Mouse (Mus musculus) liver, adult 2 months (tissue): ENCODE data around the gene 1700009N14Rik. TPM values are rescaled to one million over a fixed set of nuclear protein-coding genes. Genes with fewer than 3 reads are reported as not detected.

ENCODE experiments used
- DNase-seq: peaks from one replicate; pipeline ENCODE4 v3.0.0-alpha.2; 2011; ENCODE audit warnings: low read depth, low spot score; ENCODE audit errors: extremely low read depth
- H3K27ac ChIP-seq: fragments of 200-500 bp; replicated peaks from 2 replicates; pipeline ENCODE4 v1.5.1; 2012; ENCODE audit warnings: low read depth, mild to moderate bottlenecking, control low read depth, inconsistent platforms, low read length; ENCODE audit not compliant: insufficient read depth
- H3K27me3 ChIP-seq: fragments of 200-500 bp; 2 replicates; pipeline ENCODE4 v1.6.1; 2012; ENCODE audit warnings: mild to moderate bottlenecking, moderate library complexity, low read length, inconsistent platforms; ENCODE audit not compliant: control insufficient read depth, insufficient read depth
- H3K36me3 ChIP-seq: fragments of 200-500 bp; 2 replicates; pipeline ENCODE4 v1.6.1; 2012; ENCODE audit warnings: low read length, inconsistent platforms; ENCODE audit not compliant: control insufficient read depth, insufficient read depth
- H3K4me1 ChIP-seq: fragments of 200-500 bp; 2 replicates; pipeline ENCODE4 v1.6.1; 2011; ENCODE audit warnings: low read length; ENCODE audit not compliant: control insufficient read depth, insufficient read depth
- H3K4me3 ChIP-seq: fragments of 200-500 bp; 2 replicates; pipeline ENCODE4 v1.5.1; 2011; ENCODE audit warnings: low read depth, mild to moderate bottlenecking, control low read depth, low read length, moderate library complexity; ENCODE audit not compliant: insufficient read depth
- H3K79me2 ChIP-seq: fragments of 200-500 bp; 2 replicates; pipeline ENCODE4 v1.6.1; 2012; ENCODE audit warnings: inconsistent platforms, mild to moderate bottlenecking, low read length, moderate library complexity; ENCODE audit not compliant: control insufficient read depth, insufficient read depth
- H3K9ac ChIP-seq: fragments of 200-500 bp; 2 replicates; pipeline ENCODE4 v1.6.1; 2012; ENCODE audit warnings: low read depth, mild to moderate bottlenecking, control low read depth, inconsistent platforms, low read length
- CTCF ChIP-seq: fragments of 200-500 bp; IDR thresholded peaks from 2 replicates; pipeline ENCODE4 v1.5.1; 2011; ENCODE audit warnings: low read depth, low read length, control low read depth
- POLR2A ChIP-seq: fragments of 200-500 bp; IDR thresholded peaks from 2 replicates; pipeline ENCODE4 v1.6.1; 2011; ENCODE audit warnings: low read length, control low read depth; ENCODE audit not compliant: insufficient read depth; ENCODE audit errors: extremely low read depth
- WGBS: fragments of 180-500 bp; shearing (Covaris S2); methylation state at CpG from one replicate; pipeline ENCODE4 v1.1.7; 2018; 5-methylcytosine and 5-hydroxymethylcytosine counted together
- polyA plus RNA-seq: library from polyadenylated mRNA; depleted of rRNA; stranded (reverse); fragments of >200 nt; gene quantifications from 2 replicates; pipeline ENCODE4 v1.2.3, GENCODE M21; 2012; rRNA removed
- total RNA-seq: library from RNA; depleted of rRNA; stranded (reverse); fragments of >200 nt; gene quantifications from 2 replicates; pipeline ENCODE4 v1.2.3, GENCODE M21; 2014; rRNA removed

The 1700009N14Rik gene
- not detected in 2 replicates for total RNA-seq
- polyA plus RNA-seq = not detected in 2 replicates

DNA sequence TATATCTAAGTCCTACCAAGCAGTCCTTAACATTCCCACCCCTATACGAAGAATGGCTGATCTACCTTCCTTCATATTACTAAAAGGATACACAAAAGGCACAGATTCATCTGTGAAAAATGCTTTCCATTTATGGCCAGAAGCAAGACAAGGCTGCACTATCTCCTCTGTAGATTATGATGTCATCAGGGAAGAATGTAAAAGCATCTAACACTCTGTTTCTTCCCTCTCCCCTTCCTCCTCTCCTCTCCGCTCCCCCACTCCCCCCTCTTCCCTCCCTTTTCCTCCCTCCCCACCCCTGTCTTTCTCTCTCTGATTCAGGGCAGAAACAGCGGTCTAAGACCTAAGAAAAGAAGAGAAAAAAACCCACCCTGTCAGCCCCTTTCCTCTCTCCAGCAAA lies at the start of gene 1700009N14Rik:
1700009N14Rik (plus strand) TSS at position 227 of the 400 bp plus-strand sequence.
- Histone ChIP-seq H3K27me3 (no peaks in the 10 kb centered on the region), H3K9ac (no peak within 1 kb of the TSS), H3K27ac (no peak within 1 kb of the TSS), H3K4me3 (no peak within 1 kb of the TSS), H3K36me3 (no peaks in the 10 kb centered on the region), H3K79me2 (no peaks in the 10 kb centered on the region), H3K4me1 (no peaks in the 10 kb centered on the region)
- DNase-seq = no peak
- no peak for TF ChIP-seq CTCF
- TF ChIP-seq POLR2A = no peak
- WGBS = 66% methylated on average over 3 of the region's 3 CpGs

GRCm38 (mm10) chr4:39437870-39438367 lies 12.2 kb upstream of the 1700009N14Rik start:
- WGBS = 80% methylated on average over 2 of the region's 2 CpGs
- TF ChIP-seq POLR2A (no peak), CTCF (no peak)
- Histone ChIP-seq H3K27me3 (no peaks in the 10 kb centered on the region), H3K27ac (no peak overlapping the region), H3K4me3 (no peak overlapping the region), H3K9ac (no peak overlapping the region), H3K4me1 (no peaks in the 10 kb centered on the region), H3K36me3 (no peaks in the 10 kb centered on the region), H3K79me2 (no peaks in the 10 kb centered on the region)
- no peak for DNase-seq

GRCm38 (mm10) chr4:39474291-39474690 lies 24.2 kb downstream of the 1700009N14Rik start:
- no peak overlapping the region for H3K9ac ChIP-seq
- 94% methylated on average over 2 of the region's 2 CpGs for WGBS

DNA sequence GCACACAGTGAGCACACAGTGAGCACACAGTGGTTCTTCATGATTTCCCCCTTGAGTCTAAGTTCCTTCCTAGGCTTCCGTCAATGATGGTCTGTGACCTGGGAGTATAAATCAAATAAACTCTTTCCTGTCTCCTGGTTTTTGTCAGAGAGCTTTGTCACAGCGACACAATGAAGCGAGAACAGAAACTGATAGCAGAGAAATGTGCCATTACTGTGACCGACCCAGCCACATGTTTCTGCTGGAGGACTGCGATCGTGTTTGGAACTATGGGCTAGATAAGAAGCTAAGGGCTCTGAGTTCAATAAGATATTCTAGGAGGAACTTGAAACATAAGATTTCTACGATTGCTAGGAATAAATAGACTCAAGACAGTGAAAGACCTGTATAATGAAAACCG lies 36.3 kb downstream of the 1700009N14Rik start:
- TF ChIP-seq POLR2A (no peak), CTCF (no peak)
- Histone ChIP-seq H3K4me3 (no peak overlapping the region), H3K79me2 (no peaks in the 10 kb centered on the region), H3K27me3 (no peaks in the 10 kb centered on the region), H3K9ac (no peak overlapping the region), H3K4me1 (no peaks in the 10 kb centered on the region), H3K27ac (no peak overlapping the region), H3K36me3 (no peaks in the 10 kb centered on the region)
- 77% methylated on average over 8 of the region's 8 CpGs for WGBS
- DNase-seq = no peak

More at GRCm38 (mm10) chr4:39474291-39474690, 24.2 kb downstream of the 1700009N14Rik start:
- Histone ChIP-seq H3K27ac (no peak overlapping the region), H3K36me3 (no peaks in the 10 kb centered on the region), H3K4me1 (no peaks in the 10 kb centered on the region), H3K4me3 (no peak overlapping the region), H3K27me3 (no peaks in the 10 kb centered on the region), H3K79me2 (no peaks in the 10 kb centered on the region)
- no peak for TF ChIP-seq POLR2A
- no peak for TF ChIP-seq CTCF
- DNase-seq = no peak

DNA sequence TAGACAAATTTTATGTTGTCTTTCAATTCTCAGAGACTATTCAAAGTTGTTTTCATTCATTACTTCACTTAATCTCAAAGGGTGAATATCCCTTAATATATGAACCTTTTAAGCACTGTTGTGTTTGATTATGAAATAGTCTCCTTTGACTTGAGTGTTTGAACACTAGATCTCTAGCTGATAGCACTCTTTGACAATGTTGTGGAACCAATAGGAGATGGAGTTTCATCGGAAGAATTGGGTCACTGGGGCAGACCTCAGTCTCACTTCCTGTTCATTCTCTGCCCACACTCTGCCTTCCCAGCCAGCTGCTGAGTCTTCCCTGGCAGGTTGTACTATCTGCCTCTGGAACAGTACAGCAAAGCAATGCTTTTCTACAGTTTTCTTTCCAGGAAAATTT lies 43.5 kb downstream of the 1700009N14Rik start:
- no peak overlapping the region for H3K4me3 ChIP-seq
- H3K4me1 ChIP-seq = no peaks in the 10 kb centered on the region
- H3K79me2 ChIP-seq = no peaks in the 10 kb centered on the region
- H3K36me3 ChIP-seq = no peaks in the 10 kb centered on the region
- WGBS = 6% methylated on average over 1 of the region's 1 CpGs
- H3K9ac ChIP-seq = no peak overlapping the region
- DNase-seq = peak; percentile 97
- TF ChIP-seq POLR2A (no peak), CTCF (no peak)
- H3K27ac ChIP-seq = no peak overlapping the region
- no peaks in the 10 kb centered on the region for H3K27me3 ChIP-seq

- no peaks in the 10 kb centered on the region for H3K4me1 ChIP-seq
- no peaks in the 10 kb centered on the region for H3K27me3 ChIP-seq
- no peak overlapping the region for H3K4me3 ChIP-seq
- H3K27ac ChIP-seq = no peak overlapping the region
- 87% methylated on average over 1 of the region's 1 CpGs for WGBS
- no peak overlapping the region for H3K9ac ChIP-seq
- no peak for DNase-seq
- no peaks in the 10 kb centered on the region for H3K79me2 ChIP-seq
- no peaks in the 10 kb centered on the region for H3K36me3 ChIP-seq
- no peak for TF ChIP-seq CTCF
- TF ChIP-seq POLR2A = no peak
These were observed 45.8 kb downstream of the 1700009N14Rik start for GRCm38 (mm10) chr4:39495875-39496274.
